Mouse (Mus musculus) liver, postnatal 0 days (tissue): ENCODE data around the gene Isca2. TPM values are rescaled to one million over a fixed set of nuclear protein-coding genes. Genes with fewer than 3 reads are reported as not detected.

Experiments used
- ATAC-seq: fragments of 200-750 bp; cut with Nextera tagmentation; 2 replicates; pipeline ENCODE4 v1.8.0; 2017; ENCODE audit warnings: mild to moderate bottlenecking, moderate library complexity
- DNase-seq: peaks from one replicate; pipeline ENCODE4 v3.0.0-alpha.2; 2016
- H3K27ac ChIP-seq: fragments of 300-500 bp; sonication (generic); 2 replicates; pipeline ENCODE4 v1.5.1; 2014; ENCODE audit warnings: antibody characterized with exemption, moderate library complexity, mild to moderate bottlenecking, low read depth
- H3K27me3 ChIP-seq: fragments of 300-500 bp; sonication (generic); 2 replicates; pipeline ENCODE4 v1.6.1; 2014; ENCODE audit warnings: low read length, control low read depth, mixed read lengths; ENCODE audit not compliant: insufficient read depth
- H3K36me3 ChIP-seq: fragments of 300-500 bp; sonication (generic); replicated peaks from 2 replicates; pipeline ENCODE4 v1.6.1; 2014; ENCODE audit warnings: mild to moderate bottlenecking, control low read depth, low read length, moderate library complexity, mixed read lengths; ENCODE audit not compliant: insufficient read depth
- H3K4me1 ChIP-seq: fragments of 300-500 bp; sonication (generic); 2 replicates; pipeline ENCODE4 v1.6.1; 2014; ENCODE audit warnings: antibody characterized with exemption, mild to moderate bottlenecking, control low read depth; ENCODE audit not compliant: insufficient read depth
- H3K4me2 ChIP-seq: fragments of 300-500 bp; sonication (generic); 2 replicates; pipeline ENCODE4 v1.6.1; 2014; ENCODE audit warnings: low read depth, mild to moderate bottlenecking, low read length, moderate library complexity, mixed read lengths
- H3K4me3 ChIP-seq: fragments of 300-500 bp; sonication (generic); 2 replicates; pipeline ENCODE4 v1.5.1; 2014; ENCODE audit warnings: low read depth, low read length
- H3K9ac ChIP-seq: fragments of 300-500 bp; sonication (generic); replicated peaks from 2 replicates; pipeline ENCODE4 v1.6.1; 2014; ENCODE audit warnings: mild to moderate bottlenecking, moderate library complexity
- H3K9me3 ChIP-seq: fragments of 300-500 bp; sonication (generic); 2 replicates; pipeline ENCODE4 v1.6.1; 2016; ENCODE audit warnings: mild to moderate bottlenecking, control low read depth, low read length, mixed read lengths
- CTCF ChIP-seq: sonication (generic); IDR thresholded peaks from 2 replicates; pipeline ENCODE4 v1.5.1; 2016; ENCODE audit warnings: antibody characterized with exemption, low read depth
- EP300 ChIP-seq: IDR thresholded peaks from 2 replicates; pipeline ENCODE4 v1.6.1; 2016; ENCODE audit warnings: antibody characterized with exemption, low read depth, mild to moderate bottlenecking
- WGBS: fragments of 180-500 bp; shearing (Covaris S2); extraction: QIAGEN DNeasy Blood & Tissue Kit; methylation state at CpG from one replicate; pipeline ENCODE4 v1.1.7; 2014; ENCODE audit not compliant: insufficient replicate concordance; 5-methylcytosine and 5-hydroxymethylcytosine counted together
- polyA plus RNA-seq: library from polyadenylated mRNA; unstranded; fragments of >200 nt; fragmentation: Nextera tagmentation; extraction: Ambion mirVana; gene quantifications from 2 replicates; pipeline ENCODE4 v1.2.1, GENCODE M21; 2015

The Isca2 gene
- polyA plus RNA-seq, 1 experiment from 2014 or later, result 97.5 TPM

- WGBS, result 85% methylated on average over 10 of the region's 10 CpGs
- no peak for TF ChIP-seq EP300
- TF ChIP-seq CTCF, result no peak
Measured at GRCm38 (mm10) chr12:84756016-84756415, 17.0 kb upstream of the Isca2 start.

DNA sequence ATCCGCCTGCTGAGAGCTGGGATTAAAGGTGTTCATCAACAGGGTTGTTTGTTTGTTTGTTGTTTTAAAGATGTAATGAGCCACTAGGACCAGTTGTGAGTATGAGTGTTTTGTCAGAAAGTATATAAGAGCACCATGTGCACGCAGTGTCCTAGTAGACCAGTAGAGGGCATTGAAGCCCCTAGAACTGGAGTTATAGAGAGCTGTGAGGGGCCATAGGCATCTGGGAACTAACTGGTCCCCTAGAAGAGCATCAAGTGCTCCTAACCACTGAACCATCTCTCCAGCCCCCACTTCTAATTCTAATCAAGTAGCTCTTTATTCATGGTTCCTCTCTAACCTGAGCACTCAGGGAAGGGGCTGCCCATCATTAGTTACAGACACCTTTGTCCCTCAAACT lies 14.0 kb upstream of the Isca2 start:
- DNase-seq, result no peak
- 76% methylated on average over 2 of the region's 2 CpGs for WGBS

More at GRCm38 (mm10) chr12:84756016-84756415, 17.0 kb upstream of the Isca2 start:
- no peak overlapping the region for H3K27ac ChIP-seq
- no peak overlapping the region for H3K9ac ChIP-seq
- ATAC-seq (no peak), DNase-seq (no peak)
- no peak overlapping the region for H3K4me3 ChIP-seq
- no peak overlapping the region for H3K4me2 ChIP-seq
- peaks cover 40% of the 10 kb centered on the region for H3K36me3 ChIP-seq
- no peaks in the 10 kb centered on the region for H3K27me3 ChIP-seq
- peaks cover 2% of the 10 kb centered on the region; the same call in 1 of the 2 replicates for H3K4me1 ChIP-seq
- no peaks in the 10 kb centered on the region for H3K9me3 ChIP-seq

GRCm38 (mm10) chr12:84762532-84762931 lies 10.5 kb upstream of the Isca2 start:
- DNase-seq (no peak), ATAC-seq (peak; percentile 49)
- Histone ChIP-seq H3K27ac (peak overlapping the region; percentile 68; the same call in 1 of the 2 replicates), H3K4me2 (no peak overlapping the region), H3K36me3 (peaks cover 45% of the 10 kb centered on the region), H3K9ac (no peak overlapping the region), H3K9me3 (no peaks in the 10 kb centered on the region), H3K4me3 (no peak overlapping the region), H3K27me3 (no peaks in the 10 kb centered on the region), H3K4me1 (peaks cover 8% of the 10 kb centered on the region)
- 58% methylated on average over 5 of the region's 5 CpGs for WGBS
- TF ChIP-seq CTCF, result no peak
- no peak for TF ChIP-seq EP300

More for the DNA sequence above, 14.0 kb upstream of the Isca2 start:
- H3K9me3 ChIP-seq, result no peaks in the 10 kb centered on the region
- peaks cover 48% of the 10 kb centered on the region for H3K36me3 ChIP-seq
- H3K27me3 ChIP-seq, result no peaks in the 10 kb centered on the region
- no peak overlapping the region for H3K4me3 ChIP-seq
- no peak overlapping the region for H3K27ac ChIP-seq
- no peak for ATAC-seq
- no peaks in the 10 kb centered on the region; the same call in 1 of the 2 replicates for H3K4me1 ChIP-seq
- TF ChIP-seq EP300, result no peak
- TF ChIP-seq CTCF, result peak; percentile 70
- H3K9ac ChIP-seq, result no peak overlapping the region
- H3K4me2 ChIP-seq, result no peak overlapping the region

GRCm38 (mm10) chr12:84763577-84764218 lies 9.4 kb upstream of the Isca2 start:
- H3K27me3 ChIP-seq, result no peaks in the 10 kb centered on the region
- no peak overlapping the region for H3K4me3 ChIP-seq
- no peak overlapping the region for H3K27ac ChIP-seq
- no peaks in the 10 kb centered on the region for H3K9me3 ChIP-seq
- WGBS, result 77% methylated on average over 13 of the region's 13 CpGs
- peaks cover 35% of the 10 kb centered on the region for H3K36me3 ChIP-seq
- ATAC-seq, result no peak
- TF ChIP-seq EP300 (no peak), CTCF (no peak)
- no peak overlapping the region for H3K4me2 ChIP-seq
- no peak overlapping the region for H3K9ac ChIP-seq
- H3K4me1 ChIP-seq, result peaks cover 10% of the 10 kb centered on the region
- DNase-seq, result no peak

- Histone ChIP-seq H3K9me3 (no peaks in the 10 kb centered on the region), H3K9ac (no peak overlapping the region), H3K4me3 (no peak overlapping the region), H3K36me3 (peaks cover 35% of the 10 kb centered on the region), H3K4me2 (no peak overlapping the region), H3K4me1 (peaks cover 19% of the 10 kb centered on the region), H3K27ac (no peak overlapping the region), H3K27me3 (no peaks in the 10 kb centered on the region)
- no peak for ATAC-seq
- 88% methylated on average over 7 of the region's 7 CpGs for WGBS
- DNase-seq, result no peak
- TF ChIP-seq EP300 (no peak), CTCF (no peak)
Measured at GRCm38 (mm10) chr12:84764756-84765155, 8.3 kb upstream of the Isca2 start.

DNA sequence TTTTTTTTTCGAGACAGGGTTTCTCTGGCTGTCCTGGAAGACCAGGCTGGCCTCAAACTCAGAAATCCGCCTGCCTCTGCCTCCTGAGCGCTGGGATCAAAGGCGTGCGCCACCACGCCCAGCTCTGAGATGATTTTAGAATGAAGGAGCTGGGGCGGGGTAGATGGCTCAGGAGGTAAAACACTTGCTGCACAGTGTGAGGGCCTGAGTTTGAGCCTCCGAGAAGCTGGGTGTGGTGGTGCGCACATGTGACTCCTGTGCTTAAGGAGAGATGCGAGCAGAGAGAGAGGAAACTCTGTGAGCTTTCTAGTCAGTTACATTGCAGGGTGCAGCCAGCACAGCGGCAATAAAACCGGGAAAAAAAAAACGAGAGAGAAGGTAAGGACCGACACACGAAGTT lies 7.5 kb upstream of the Isca2 start:
- TF ChIP-seq CTCF (no peak), EP300 (no peak)
- WGBS, result 86% methylated on average over 15 of the region's 15 CpGs
- Histone ChIP-seq H3K4me3 (no peak overlapping the region), H3K9ac (no peak overlapping the region), H3K27me3 (no peaks in the 10 kb centered on the region), H3K4me1 (peaks cover 25% of the 10 kb centered on the region), H3K36me3 (peaks cover 29% of the 10 kb centered on the region), H3K27ac (no peak overlapping the region), H3K4me2 (no peak overlapping the region), H3K9me3 (no peaks in the 10 kb centered on the region)
- ATAC-seq, result no peak
- DNase-seq, result no peak
